In the genomic region with DNA sequence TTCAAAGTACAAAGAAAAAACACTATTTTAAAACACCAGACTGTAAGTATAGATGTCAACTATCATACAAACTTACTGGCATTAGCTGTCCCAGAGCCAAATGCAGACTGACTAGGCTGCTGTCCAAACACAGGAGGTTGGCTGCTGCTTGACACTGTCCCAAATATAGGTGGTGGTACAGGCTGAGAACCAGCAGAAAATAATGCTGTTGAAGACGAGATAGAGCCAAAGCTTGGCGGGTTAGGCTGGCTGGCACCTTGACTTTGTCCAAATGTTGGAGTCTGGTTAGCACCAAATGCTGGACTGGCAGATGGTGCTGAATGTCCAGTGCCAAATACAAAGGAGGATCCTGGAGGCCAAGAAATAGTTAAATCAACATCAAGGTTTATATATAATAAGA, we compare ENCODE assay signal across 20 mouse cellular contexts. TPM values are rescaled to one million over a fixed set of nuclear protein-coding genes. Genes with fewer than 3 reads are reported as not detected.
DNase-seq lines count a peak whose midpoint lies in the region; ATAC-seq and TF ChIP-seq lines count a peak whose summit lies in the region.
"Had no signal": no experiment of that assay in that cellular context is flagged by ENCODE, and none has a peak within 500 bp of the region (broad histone marks: within the 10 kb centered on the region; RNA-seq: fewer than 3 reads in every experiment).

No protein-coding gene starts in this region.

- peaks cover 31% of the 10 kb centered on the region for H3K36me3 ChIP-seq in midbrain, postnatal 0 days (ENCODE audit: insufficient read depth, low read length)
- H3K36me3 ChIP-seq in midbrain, embryonic 13.5 days = peaks cover 54% of the 10 kb centered on the region

- H3K9me3 ChIP-seq in midbrain, postnatal 0 days (ENCODE audit: low read length) = no peaks in the 10 kb centered on the region
- H3K9me3 ChIP-seq in midbrain, embryonic 13.5 days = no peaks in the 10 kb centered on the region
- H3K9me3 ChIP-seq: forebrain, embryonic 12.5 days; hindbrain, embryonic 15.5 days; intestine, embryonic 15.5 days; limb, embryonic 13.5 days; liver, embryonic 13.5 days; midbrain, embryonic 10.5 days had no signal

- no peaks in the 10 kb centered on the region for H3K4me1 ChIP-seq in midbrain, postnatal 0 days (ENCODE audit: insufficient read depth, low read length)
- H3K4me1 ChIP-seq in midbrain, embryonic 13.5 days (replicated peaks) = no peaks in the 10 kb centered on the region
- H3K4me1 ChIP-seq: forebrain, embryonic 12.5 days; hindbrain, embryonic 15.5 days; intestine, embryonic 15.5 days; limb, embryonic 13.5 days; liver, embryonic 13.5 days; midbrain, embryonic 10.5 days had no signal

- H3K27me3 ChIP-seq in midbrain, postnatal 0 days (ENCODE audit: insufficient read depth, low read length) = no peaks in the 10 kb centered on the region
- H3K27me3 ChIP-seq in midbrain, embryonic 13.5 days = no peaks in the 10 kb centered on the region
- H3K27me3 ChIP-seq: forebrain, embryonic 12.5 days; hindbrain, embryonic 15.5 days; intestine, embryonic 15.5 days; limb, embryonic 13.5 days; liver, embryonic 13.5 days; Patski had no signal

- no peak for ATAC-seq in midbrain, postnatal 0 days (ENCODE audit: low FRiP score)
- no peak for ATAC-seq in midbrain, embryonic 13.5 days
- ATAC-seq: CD4-positive, CD25-positive, alpha-beta regulatory T cell, adult 4 months; intestine, embryonic 15.5 days; Patski had no signal

- no peak overlapping the region for H3K27ac ChIP-seq in midbrain, postnatal 0 days (ENCODE audit: low read depth, low read length)
- H3K27ac ChIP-seq in midbrain, embryonic 13.5 days = no peak overlapping the region
- H3K27ac ChIP-seq: forebrain, embryonic 12.5 days; hindbrain, embryonic 15.5 days; intestine, embryonic 15.5 days; limb, embryonic 13.5 days; liver, embryonic 13.5 days; macrophage; midbrain, embryonic 10.5 days had no signal

- no peak overlapping the region for H3K9ac ChIP-seq in midbrain, postnatal 0 days (replicated peaks; ENCODE audit: low read length, poor library complexity, severe bottlenecking)
- H3K9ac ChIP-seq in midbrain, embryonic 13.5 days (replicated peaks) = no peak overlapping the region
- H3K9ac ChIP-seq: forebrain, embryonic 12.5 days; hindbrain, embryonic 15.5 days; intestine, embryonic 15.5 days; limb, embryonic 13.5 days; liver, embryonic 13.5 days had no signal

- TF ChIP-seq CTCF in midbrain, postnatal 0 days (IDR thresholded peaks at IDR 0.05) = no peak

- no peak overlapping the region for H3K4me2 ChIP-seq in midbrain, postnatal 0 days (ENCODE audit: low read depth, low read length, poor library complexity, severe bottlenecking)
- no peak overlapping the region for H3K4me2 ChIP-seq in midbrain, embryonic 13.5 days (replicated peaks)
- H3K4me2 ChIP-seq: forebrain, embryonic 12.5 days; hindbrain, embryonic 15.5 days; intestine, embryonic 15.5 days; limb, embryonic 13.5 days; liver, embryonic 13.5 days had no signal

- H3K4me3 ChIP-seq in midbrain, postnatal 0 days (ENCODE audit: low read depth, low read length) = no peak overlapping the region
- no peak overlapping the region for H3K4me3 ChIP-seq in midbrain, embryonic 13.5 days (replicated peaks)
- H3K4me3 ChIP-seq: forebrain, embryonic 12.5 days; hindbrain, embryonic 15.5 days; intestine, embryonic 15.5 days; limb, embryonic 13.5 days; liver, embryonic 13.5 days; midbrain, embryonic 10.5 days had no signal

- 83% methylated on average over 2 of the region's 2 CpGs for WGBS in midbrain, postnatal 0 days
- WGBS in midbrain, embryonic 13.5 days = 84% methylated on average over 2 of the region's 2 CpGs

- DNase-seq in gastrocnemius, adult 18-20 months (ENCODE audit: low spot score) = peak; percentile 17
- no peak for DNase-seq in gastrocnemius, postnatal 10 days
- peak; percentile 2 for DNase-seq in midbrain, postnatal 0 days (ENCODE audit: low spot score)
- DNase-seq in cerebellum, postnatal 14 days = peak; percentile 30 to 62
- DNase-seq in heart, postnatal 4 days = peak; percentile 57
- no peak for DNase-seq in spleen, adult 18-20 months
- DNase-seq in retina, embryonic 14.5 days (ENCODE audit: low spot score) = no peak
- DNase-seq: adrenal gland, postnatal 36 days; kidney, adult 9 months; kidney, postnatal 4 days; liver, embryonic 13.5 days had no signal

RNA-seq across cellular contexts. Expression of a gene that starts 13.6 kb away (rescaled TPM):
- total RNA-seq in gastrocnemius, adult 18-20 months (2021) = 10 to 100 TPM; 28.7 to 33.2 TPM
- total RNA-seq in gastrocnemius, postnatal 10 days (2021) = 10 to 100 TPM; 29.6 to 31.5 TPM
- total RNA-seq in midbrain, postnatal 0 days (2014; rRNA removed) = 59.2 and 68.1 TPM in 2 replicates
- polyA plus RNA-seq in midbrain, postnatal 0 days (2015; fragmentation: Nextera tagmentation; extraction: Ambion mirVana) = 15.8 and 18.1 TPM in 2 replicates
- 18.8 and 22.7 TPM in 2 replicates for polyA plus RNA-seq in midbrain, embryonic 13.5 days (2015; fragmentation: Nextera tagmentation; extraction: Ambion mirVana)
- total RNA-seq in heart, postnatal 4 days (2021) = 10 to 100 TPM; 46.3 to 47.7 TPM

RNA-seq across cellular contexts. Expression of a gene that starts 44.8 kb away (rescaled TPM):
- 10 to 100 TPM; 40.1 to 41.3 TPM for total RNA-seq in gastrocnemius, adult 18-20 months (2021)
- 10 to 100 TPM; 34.1 to 43.8 TPM for total RNA-seq in gastrocnemius, postnatal 10 days (2021)
- total RNA-seq in midbrain, postnatal 0 days (2014; rRNA removed) = 61.7 and 75.0 TPM in 2 replicates
- 11.8 and 12.6 TPM in 2 replicates for polyA plus RNA-seq in midbrain, postnatal 0 days (2015; fragmentation: Nextera tagmentation; extraction: Ambion mirVana)
- polyA plus RNA-seq in midbrain, embryonic 13.5 days (2015; fragmentation: Nextera tagmentation; extraction: Ambion mirVana) = 21.9 and 22.4 TPM in 2 replicates
- 10 to 100 TPM; 59.6 to 60.6 TPM for total RNA-seq in heart, postnatal 4 days (2021)

Comparison
In these comparisons a context has a peak if more than half of its experiments do, and no peak if none do; other contexts are left out.
1. DNase-seq: peak in gastrocnemius, adult 18-20 months (single experiment), midbrain, postnatal 0 days (single experiment), cerebellum, postnatal 14 days (2 of 2) and heart, postnatal 4 days (single experiment); none in gastrocnemius, postnatal 10 days (single experiment), spleen, adult 18-20 months (0 of 2) and retina, embryonic 14.5 days (single experiment).